Comparison of ENCODE assay signal across 22 mouse cellular contexts in genomic region chr7:64082651-64083050, GRCm38 (mm10).
"Had no signal": no experiment of that assay in that cellular context is flagged by ENCODE, and none has a peak within 500 bp of the region (broad histone marks: within the 10 kb centered on the region; RNA-seq: fewer than 3 reads in every experiment).

No protein-coding gene starts in this region.

- H3K9me3 ChIP-seq: limb, embryonic 10.5 days; limb, embryonic 13.5 days; midbrain, embryonic 13.5 days; neural tube, embryonic 13.5 days had no signal

- DNase-seq: kidney, adult 18-20 months; kidney, adult 9 months; kidney, postnatal 14 days; kidney, postnatal 4 days; liver; liver, embryonic 13.5 days; lung, embryonic 14.5 days; right cerebral cortex, adult 18-20 months; right cerebral cortex, postnatal 14 days; right cerebral cortex, postnatal 4 days; thymus, adult 18-20 months; thymus, postnatal 14 days had no signal

- ATAC-seq: intestine, embryonic 16.5 days; lung, postnatal 0 days; midbrain, embryonic 16.5 days had no signal

- H3K27me3 ChIP-seq: limb, embryonic 13.5 days; liver, embryonic 13.5 days; midbrain, embryonic 13.5 days; neural tube, embryonic 13.5 days had no signal

- H3K4me1 ChIP-seq: limb, embryonic 10.5 days; limb, embryonic 13.5 days; liver, embryonic 13.5 days; midbrain, embryonic 13.5 days; neural tube, embryonic 13.5 days had no signal

- H3K4me3 ChIP-seq: limb, embryonic 10.5 days; limb, embryonic 13.5 days; liver, embryonic 13.5 days; midbrain, embryonic 13.5 days; myocyte; neural tube, embryonic 13.5 days had no signal

- H3K9ac ChIP-seq: limb, embryonic 13.5 days; liver, embryonic 13.5 days; lung, embryonic 14.5 days; midbrain, embryonic 13.5 days; neural tube, embryonic 13.5 days had no signal

- H3K27ac ChIP-seq: limb, embryonic 10.5 days; limb, embryonic 13.5 days; liver, embryonic 13.5 days; macrophage; midbrain, embryonic 13.5 days; neural tube, embryonic 13.5 days; stomach, postnatal 0 days had no signal

- H3K36me3 ChIP-seq: limb, embryonic 10.5 days; limb, embryonic 13.5 days; liver, embryonic 13.5 days; midbrain, embryonic 13.5 days; neural tube, embryonic 13.5 days had no signal
